Mouse (Mus musculus): ENCODE data around the gene Zeb2. TPM values are rescaled to one million over a fixed set of nuclear protein-coding genes. Genes with fewer than 3 reads are reported as not detected.
A peak's percentile ranks its signal among the peaks of the same experiment; 100 is the strongest.

Zeb2 gene
- polyA plus RNA-seq, 1 experiment from 2014 or later: 57.4 TPM

DNA sequence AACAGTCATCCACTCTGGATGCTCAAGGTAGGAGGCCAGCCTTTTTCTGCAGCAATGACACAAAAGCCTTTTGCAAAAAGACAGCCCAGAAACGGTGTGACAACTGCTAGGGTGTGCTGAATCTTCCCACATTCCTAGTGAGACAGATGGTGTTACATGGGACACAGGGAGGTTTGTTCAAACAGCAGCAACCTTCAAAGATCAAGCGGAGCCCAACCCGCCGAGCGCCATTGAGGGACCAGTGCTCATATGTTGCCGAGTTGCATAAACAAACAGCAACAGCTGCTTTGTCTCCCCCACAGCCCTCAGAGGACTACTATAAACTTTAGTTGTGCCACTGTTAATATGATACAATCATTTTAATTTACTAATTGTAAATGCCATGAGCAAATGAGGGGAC, 117.3 kb downstream of the Zeb2 start:
- Histone ChIP-seq H3K27ac (no peak overlapping the region), H3K4me3 (no peak overlapping the region), H3K9ac (no peak overlapping the region), H3K36me3 (peaks cover 35% of the 10 kb centered on the region), H3K4me2 (no peak overlapping the region), H3K9me3 (no peaks in the 10 kb centered on the region), H3K27me3 (no peaks in the 10 kb centered on the region), H3K4me1 (replicated peaks) (peaks cover 15% of the 10 kb centered on the region)
- 41% methylated on average over 6 of the region's 6 CpGs for WGBS
- ATAC-seq (ENCODE audit: low FRiP score): no peak

DNA sequence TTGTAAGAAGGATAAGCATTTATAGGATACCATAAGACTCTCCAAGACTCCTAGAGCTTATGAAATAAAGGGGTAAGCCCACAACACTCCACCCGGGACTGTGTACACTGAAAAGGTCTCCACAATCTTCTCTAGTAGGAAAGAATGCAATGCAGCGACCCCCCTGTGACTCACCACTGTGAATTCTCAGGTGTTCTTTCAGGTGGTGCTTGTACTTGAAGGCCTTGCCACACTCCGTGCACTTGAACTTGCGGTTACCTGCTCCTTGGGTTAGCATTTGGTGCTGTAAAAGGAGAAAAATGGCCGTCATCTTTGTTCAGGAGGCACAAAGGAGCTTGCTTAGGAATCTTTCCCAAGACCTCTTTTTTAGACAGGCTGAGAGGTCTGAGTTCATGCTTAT, 118.5 kb downstream of the Zeb2 start:
- H3K36me3 ChIP-seq: peaks cover 42% of the 10 kb centered on the region
- H3K9me3 ChIP-seq: no peaks in the 10 kb centered on the region
- H3K4me2 ChIP-seq: no peak overlapping the region
- H3K4me3 ChIP-seq: no peak overlapping the region
- no peak for ATAC-seq (ENCODE audit: low FRiP score)
- no peaks in the 10 kb centered on the region for H3K27me3 ChIP-seq
- no peak overlapping the region for H3K9ac ChIP-seq
- 97% methylated on average over 5 of the region's 5 CpGs for WGBS
- peaks cover 15% of the 10 kb centered on the region for H3K4me1 ChIP-seq (replicated peaks)
- no peak overlapping the region for H3K27ac ChIP-seq

- WGBS: 86% methylated on average over 3 of the region's 3 CpGs
- H3K27me3 ChIP-seq: 0 out of 2 replicates have a peak, but pooled peaks cover 3% of the 10 kb centered on the region
- no peak overlapping the region for H3K27ac ChIP-seq
- H3K36me3 ChIP-seq: no peaks in the 10 kb centered on the region
- H3K4me1 ChIP-seq (replicated peaks): peaks cover 18% of the 10 kb centered on the region
- no peak overlapping the region for H3K4me2 ChIP-seq
- no peak overlapping the region for H3K4me3 ChIP-seq
- no peak overlapping the region for H3K9ac ChIP-seq
- no peak for ATAC-seq (ENCODE audit: low FRiP score)
- H3K9me3 ChIP-seq: no peaks in the 10 kb centered on the region
Measured at GRCm38 (mm10) chr2:44981646-44982045, 135.5 kb downstream of the Zeb2 start.

DNA sequence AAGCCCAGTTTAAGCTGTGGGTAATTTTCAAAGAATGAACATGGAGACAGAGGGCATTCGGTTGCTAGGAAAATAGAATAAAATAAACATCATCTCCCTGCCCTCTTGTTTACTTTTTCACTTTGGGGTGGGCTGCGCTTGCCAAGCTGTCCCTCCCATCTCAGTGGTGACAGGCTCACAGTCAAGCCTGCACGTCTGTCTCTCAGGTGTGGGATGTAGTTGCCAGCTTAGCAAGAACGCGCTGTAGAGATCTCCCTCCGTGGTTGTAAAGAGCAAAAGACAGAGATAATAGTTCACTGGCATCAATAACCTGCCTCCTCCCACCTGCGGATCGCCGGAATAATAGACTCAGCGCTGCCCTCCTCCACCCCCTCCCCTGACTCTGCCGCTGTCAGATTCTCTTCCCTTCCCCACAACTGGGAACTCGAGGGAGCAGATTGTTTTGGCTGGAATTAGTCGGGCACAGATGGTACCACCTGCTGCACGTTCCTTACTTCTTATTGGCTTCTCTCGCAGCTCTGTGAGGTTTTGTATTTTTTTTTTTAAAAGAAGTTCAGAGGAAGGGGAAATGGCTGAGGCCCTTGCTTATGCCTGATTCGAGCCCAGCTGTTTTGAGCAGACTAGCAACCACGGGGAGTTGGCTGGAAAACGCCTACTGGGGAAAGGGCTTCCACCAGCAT, 138.0 kb downstream of the Zeb2 start:
- H3K4me1 ChIP-seq (replicated peaks): peaks cover 16% of the 10 kb centered on the region
- 0 out of 2 replicates have a peak, but pooled peaks cover 3% of the 10 kb centered on the region for H3K27me3 ChIP-seq
- H3K4me3 ChIP-seq: peak overlapping the region; percentile 32
- H3K36me3 ChIP-seq: no peaks in the 10 kb centered on the region
- 5% methylated on average over 18 of the region's 18 CpGs for WGBS
- H3K9me3 ChIP-seq: no peaks in the 10 kb centered on the region
- ATAC-seq (ENCODE audit: low FRiP score): peak; percentile 68
- H3K9ac ChIP-seq: peak overlapping the region; percentile 19; the same call in 1 of the 2 replicates
- H3K4me2 ChIP-seq: peak overlapping the region; percentile 58
- no peak overlapping the region for H3K27ac ChIP-seq

- Histone ChIP-seq H3K4me1 (replicated peaks) (peaks cover 16% of the 10 kb centered on the region), H3K36me3 (no peaks in the 10 kb centered on the region), H3K9me3 (no peaks in the 10 kb centered on the region), H3K27me3 (0 out of 2 replicates have a peak, but pooled peaks cover 3% of the 10 kb centered on the region), H3K9ac (no peak overlapping the region), H3K4me2 (no peak overlapping the region), H3K27ac (no peak overlapping the region), H3K4me3 (no peak overlapping the region)
- 82% methylated on average over 6 of the region's 6 CpGs for WGBS
- ATAC-seq (ENCODE audit: low FRiP score): no peak
Measured at GRCm38 (mm10) chr2:44978038-44978437, 139.2 kb downstream of the Zeb2 start.

DNA sequence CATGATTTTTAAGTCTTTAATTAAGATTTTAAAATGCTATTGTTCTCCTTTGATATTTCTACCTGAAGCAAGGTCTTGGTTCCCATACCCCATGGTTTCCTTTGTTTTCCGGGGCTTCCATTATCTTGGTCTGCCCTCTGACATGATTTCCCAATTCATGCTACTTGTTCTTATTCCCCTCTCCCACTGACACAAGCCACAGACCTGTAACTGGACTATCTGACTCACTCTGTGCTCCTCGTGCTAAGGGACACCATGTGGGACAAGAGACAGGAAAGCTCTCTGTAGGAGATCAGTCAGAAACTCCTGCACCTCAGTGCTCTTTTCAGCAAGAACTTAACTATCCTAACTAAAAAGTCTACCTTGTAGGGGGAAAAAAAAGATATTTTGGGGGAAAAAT, 139.6 kb downstream of the Zeb2 start:
- no peak for ATAC-seq (ENCODE audit: low FRiP score)
- Histone ChIP-seq H3K27me3 (0 out of 2 replicates have a peak, but pooled peaks cover 3% of the 10 kb centered on the region), H3K4me1 (replicated peaks) (peaks cover 16% of the 10 kb centered on the region), H3K9me3 (no peaks in the 10 kb centered on the region), H3K27ac (no peak overlapping the region), H3K4me2 (no peak overlapping the region), H3K4me3 (no peak overlapping the region), H3K9ac (no peak overlapping the region), H3K36me3 (no peaks in the 10 kb centered on the region)
- WGBS: 74% methylated on average over 2 of the region's 2 CpGs

GRCm38 (mm10) chr2:44977051-44977450, 140.1 kb downstream of the Zeb2 start:
- 0 out of 2 replicates have a peak, but pooled peaks cover 3% of the 10 kb centered on the region for H3K27me3 ChIP-seq
- WGBS: 69% methylated on average over 3 of the region's 3 CpGs
- H3K27ac ChIP-seq: no peak overlapping the region
- H3K4me1 ChIP-seq (replicated peaks): peaks cover 16% of the 10 kb centered on the region
- H3K9ac ChIP-seq: no peak overlapping the region
- no peak overlapping the region for H3K4me3 ChIP-seq
- no peak overlapping the region for H3K4me2 ChIP-seq
- no peaks in the 10 kb centered on the region for H3K9me3 ChIP-seq
- H3K36me3 ChIP-seq: no peaks in the 10 kb centered on the region
- ATAC-seq (ENCODE audit: low FRiP score): no peak

GRCm38 (mm10) chr2:44976484-44976883, 140.7 kb downstream of the Zeb2 start:
- WGBS: 64% methylated on average over 4 of the region's 4 CpGs
- H3K4me3 ChIP-seq: no peak overlapping the region
- H3K27ac ChIP-seq: no peak overlapping the region
- no peak overlapping the region for H3K4me2 ChIP-seq
- ATAC-seq (ENCODE audit: low FRiP score): no peak
- peaks cover 16% of the 10 kb centered on the region for H3K4me1 ChIP-seq (replicated peaks)
- no peaks in the 10 kb centered on the region for H3K36me3 ChIP-seq
- no peak overlapping the region for H3K9ac ChIP-seq
- H3K9me3 ChIP-seq: no peaks in the 10 kb centered on the region
- H3K27me3 ChIP-seq: 0 out of 2 replicates have a peak, but pooled peaks cover 3% of the 10 kb centered on the region

- H3K36me3 ChIP-seq: no peaks in the 10 kb centered on the region
- H3K4me2 ChIP-seq: no peak overlapping the region
- 0 out of 2 replicates have a peak, but pooled peaks cover 3% of the 10 kb centered on the region for H3K27me3 ChIP-seq
- no peak overlapping the region for H3K27ac ChIP-seq
- no peaks in the 10 kb centered on the region for H3K9me3 ChIP-seq
- H3K4me3 ChIP-seq: no peak overlapping the region
- H3K4me1 ChIP-seq (replicated peaks): peaks cover 5% of the 10 kb centered on the region
- ATAC-seq (ENCODE audit: low FRiP score): no peak
- H3K9ac ChIP-seq: no peak overlapping the region
- 86% methylated on average over 6 of the region's 6 CpGs for WGBS
Measured at GRCm38 (mm10) chr2:44973828-44974227, 143.4 kb downstream of the Zeb2 start.

DNA sequence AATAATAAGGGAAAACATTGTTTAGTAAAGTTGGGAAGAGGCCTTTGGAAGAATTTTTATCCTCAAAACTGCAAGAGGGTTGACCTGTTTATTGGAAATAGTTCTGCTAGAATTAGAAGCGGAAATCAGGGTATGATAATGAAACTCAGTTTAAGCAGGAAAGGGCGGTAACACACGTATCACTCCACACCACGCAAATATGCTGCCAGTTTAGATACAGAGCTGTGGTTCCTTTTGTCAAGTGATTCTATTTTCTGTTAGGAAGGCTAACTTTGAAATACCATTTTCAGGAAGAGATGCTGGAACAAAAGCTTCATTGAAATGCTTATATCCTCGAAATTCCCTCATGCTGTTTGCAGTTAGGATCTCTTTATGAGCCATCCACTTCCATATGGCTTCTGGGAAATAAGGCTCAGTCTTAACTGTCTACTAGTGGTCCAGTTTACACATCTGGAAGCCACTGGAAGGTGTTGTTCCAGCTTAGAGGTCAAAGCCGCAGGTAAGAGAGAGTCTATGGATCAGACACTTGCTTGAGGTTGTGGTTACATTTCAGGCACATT, 147.0 kb downstream of the Zeb2 start:
- H3K9me3 ChIP-seq: no peaks in the 10 kb centered on the region
- H3K27me3 ChIP-seq: no peaks in the 10 kb centered on the region
- 87% methylated on average over 6 of the region's 6 CpGs for WGBS
- no peak overlapping the region for H3K27ac ChIP-seq
- no peak overlapping the region for H3K4me2 ChIP-seq
- H3K4me3 ChIP-seq: no peak overlapping the region
- no peaks in the 10 kb centered on the region for H3K4me1 ChIP-seq (replicated peaks)
- H3K9ac ChIP-seq: no peak overlapping the region
- ATAC-seq (ENCODE audit: low FRiP score): no peak
- H3K36me3 ChIP-seq: no peaks in the 10 kb centered on the region

DNA sequence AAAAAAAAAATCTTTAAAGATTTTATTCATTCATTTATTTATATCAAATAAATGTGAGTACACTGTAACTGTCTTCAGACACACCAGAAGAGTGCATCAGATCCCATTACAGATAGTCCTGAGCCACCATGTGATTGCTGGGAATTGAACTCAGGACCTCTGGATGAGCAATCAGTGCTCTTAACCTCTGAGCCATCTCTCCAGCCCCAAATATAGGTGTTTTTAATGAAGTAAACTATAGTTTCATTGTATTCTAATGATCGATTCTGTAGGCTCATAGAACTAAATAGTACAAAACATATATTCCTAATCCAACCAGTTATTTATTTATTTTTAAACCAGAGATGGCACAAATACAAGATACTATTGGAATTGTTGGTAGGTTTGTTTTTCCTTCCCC, 147.6 kb downstream of the Zeb2 start:
- H3K9ac ChIP-seq: no peak overlapping the region
- no peak for ATAC-seq (ENCODE audit: low FRiP score)
- no peaks in the 10 kb centered on the region for H3K36me3 ChIP-seq
- no peak overlapping the region for H3K4me3 ChIP-seq
- H3K4me1 ChIP-seq (replicated peaks): no peaks in the 10 kb centered on the region
- no peaks in the 10 kb centered on the region for H3K9me3 ChIP-seq
- no peak overlapping the region for H3K4me2 ChIP-seq
- no peaks in the 10 kb centered on the region for H3K27me3 ChIP-seq
- no peak overlapping the region for H3K27ac ChIP-seq
- 93% methylated on average over 1 of the region's 1 CpGs for WGBS

- Histone ChIP-seq H3K9ac (no peak overlapping the region), H3K27ac (no peak overlapping the region), H3K4me3 (no peak overlapping the region), H3K27me3 (no peaks in the 10 kb centered on the region), H3K4me1 (replicated peaks) (no peaks in the 10 kb centered on the region), H3K4me2 (no peak overlapping the region), H3K36me3 (no peaks in the 10 kb centered on the region), H3K9me3 (no peaks in the 10 kb centered on the region)
- WGBS: 78% methylated on average over 2 of the region's 2 CpGs
- ATAC-seq (ENCODE audit: low FRiP score): no peak
Measured at GRCm38 (mm10) chr2:44969226-44969625, 148.0 kb downstream of the Zeb2 start.
